Comparison of ENCODE assay signal across 19 mouse cellular contexts in the genomic region with DNA sequence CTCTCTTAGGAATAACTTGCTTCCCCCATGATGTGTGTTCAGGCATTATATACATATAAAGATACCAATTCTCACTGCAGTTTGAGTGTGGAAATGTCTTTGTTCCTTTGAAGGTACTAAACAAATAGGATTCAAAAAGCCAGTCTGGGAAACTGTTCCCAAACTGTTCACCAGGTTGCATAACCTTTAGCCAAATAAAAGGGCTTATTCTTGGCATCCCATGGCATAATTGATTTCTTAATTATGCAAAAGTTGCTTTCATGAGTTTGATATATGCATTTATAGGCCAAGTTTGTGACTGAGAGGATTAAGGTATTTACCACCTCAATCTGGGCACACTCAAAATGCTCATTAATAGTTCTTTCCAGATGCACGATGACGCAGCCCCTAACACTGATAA.
"Had no signal": no experiment of that assay in that cellular context is flagged by ENCODE, and none has a peak within 500 bp of the region (broad histone marks: within the 10 kb centered on the region; RNA-seq: fewer than 3 reads in every experiment).

No protein-coding gene starts in this region.

- H3K27me3 ChIP-seq: midbrain, embryonic 12.5 days; neural tube, embryonic 13.5 days; neural tube, embryonic 15.5 days had no signal

- H3K27ac ChIP-seq: midbrain, embryonic 10.5 days; midbrain, embryonic 12.5 days; neural tube, embryonic 13.5 days; neural tube, embryonic 15.5 days had no signal

- H3K36me3 ChIP-seq: midbrain, embryonic 10.5 days; midbrain, embryonic 12.5 days; neural tube, embryonic 13.5 days; neural tube, embryonic 15.5 days had no signal

- H3K4me3 ChIP-seq: midbrain, embryonic 10.5 days; midbrain, embryonic 12.5 days; myocyte; neural tube, embryonic 13.5 days; neural tube, embryonic 15.5 days had no signal

- H3K9me3 ChIP-seq: midbrain, embryonic 10.5 days; midbrain, embryonic 12.5 days; neural tube, embryonic 13.5 days; neural tube, embryonic 15.5 days had no signal

- H3K4me2 ChIP-seq: lung, embryonic 14.5 days; midbrain, embryonic 12.5 days; neural tube, embryonic 13.5 days; neural tube, embryonic 15.5 days had no signal

- H3K4me1 ChIP-seq: midbrain, embryonic 10.5 days; midbrain, embryonic 12.5 days; neural tube, embryonic 13.5 days; neural tube, embryonic 15.5 days had no signal

- DNase-seq: lung, adult 18-20 months; lung, embryonic 14.5 days; lung, postnatal 10 days; lung, postnatal 4 days; midbrain, embryonic 14.5 days; retina, postnatal 1 day; right cerebral cortex, adult 18-20 months; right cerebral cortex, postnatal 25 days; right cerebral cortex, postnatal 4 days; spleen, adult 18-20 months; thymus, adult 18-20 months; thymus, postnatal 14 days; thymus, postnatal 36 days had no signal

- ATAC-seq: midbrain, embryonic 16.5 days had no signal

- H3K9ac ChIP-seq: lung, embryonic 14.5 days; midbrain, embryonic 12.5 days; neural tube, embryonic 13.5 days; neural tube, embryonic 15.5 days had no signal
